Mouse (Mus musculus): ENCODE results near the gene Ano1. TPM values are rescaled to one million over a fixed set of nuclear protein-coding genes. Genes with fewer than 3 reads are reported as not detected.

Ano1 gene
- polyA plus RNA-seq, 2 experiments, result 8.9 to 11.5 TPM

DNA sequence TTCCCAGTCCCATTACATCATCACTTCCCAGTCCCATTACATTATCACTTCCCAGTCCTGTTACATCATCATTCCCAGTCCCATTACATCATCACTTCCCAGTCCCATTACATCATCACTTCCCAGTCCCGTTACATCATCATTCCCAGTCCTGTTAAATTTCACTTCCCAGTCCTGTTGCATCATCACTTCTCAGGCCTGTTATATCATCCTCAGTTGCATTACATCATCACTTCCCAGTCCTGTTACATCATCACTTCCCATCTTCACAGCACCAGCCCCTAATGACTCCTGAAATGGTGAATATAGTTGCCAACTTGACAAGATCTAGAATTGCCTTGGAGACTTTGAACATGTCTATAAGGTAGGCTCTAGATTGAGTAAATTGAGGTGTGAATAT lies 17.1 kb upstream of the Ano1 start:
- no peak for TF ChIP-seq POLR2A (IDR thresholded peaks at IDR 0.05; ENCODE audit: borderline replicate concordance, extremely low read depth, insufficient read depth, insufficient read length)
- no peaks in the 10 kb centered on the region for H3K9me3 ChIP-seq (ENCODE audit: control insufficient read depth, low read length)
- ATAC-seq (ENCODE audit: low FRiP score, low read depth), result no peak
- H3K27ac ChIP-seq (replicated peaks; ENCODE audit: low read depth, low read length), result no peak overlapping the region
- H3K4me1 ChIP-seq (ENCODE audit: control insufficient read depth, insufficient read depth, low read length), result peaks cover 7% of the 10 kb centered on the region; the same call in 1 of the 2 replicates
- no peak overlapping the region for H3K4me3 ChIP-seq (replicated peaks; ENCODE audit: low read length)
- no peak for DNase-seq (ENCODE audit: low spot score)
- no peak overlapping the region for H3K9ac ChIP-seq (ENCODE audit: low read depth, low read length, severe bottlenecking)
- WGBS, result 95% methylated on average over 1 of the region's 1 CpGs
- no peaks in the 10 kb centered on the region for H3K36me3 ChIP-seq (ENCODE audit: control insufficient read depth, insufficient read depth, low read length)
- H3K4me2 ChIP-seq (replicated peaks; ENCODE audit: low read depth, low read length, severe bottlenecking), result no peak overlapping the region
- H3K27me3 ChIP-seq (ENCODE audit: control insufficient read depth, insufficient read depth, low read length), result no peaks in the 10 kb centered on the region

DNA sequence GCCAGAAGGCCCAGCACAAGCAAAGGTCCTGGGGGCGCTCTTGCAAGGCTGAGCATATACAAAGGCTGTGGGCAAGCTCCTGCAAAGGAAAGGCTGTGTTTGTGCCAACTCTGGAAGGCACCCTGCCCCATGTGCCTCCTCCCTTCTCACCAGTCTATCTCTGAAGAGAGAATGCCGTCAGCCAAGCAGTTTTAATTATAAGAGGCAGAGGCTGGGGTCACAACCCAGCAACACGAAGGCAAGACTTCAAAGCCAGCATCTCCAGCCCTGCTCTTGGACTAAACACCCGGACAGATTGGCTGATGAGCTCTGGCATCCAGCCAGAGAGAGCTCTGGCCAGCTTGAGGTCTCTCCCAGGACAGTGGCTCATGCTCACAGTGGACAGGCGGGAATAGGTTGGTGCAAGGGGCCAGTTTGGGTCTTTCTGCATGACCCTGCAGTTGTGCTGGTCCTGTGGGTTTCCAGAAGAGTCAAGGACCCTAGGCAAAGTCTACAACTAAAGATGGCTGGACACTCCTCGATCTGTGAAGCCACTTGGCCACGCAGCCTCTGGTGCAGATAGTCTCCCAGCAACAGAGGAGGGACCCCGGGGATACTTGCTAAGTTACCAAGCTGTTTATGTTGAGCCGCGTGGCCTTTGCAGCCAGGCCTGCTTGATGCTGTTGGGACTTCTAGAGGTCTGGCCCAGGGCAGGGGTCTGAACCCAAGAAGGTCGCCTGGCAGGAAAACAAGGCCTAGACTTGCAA lies 12.9 kb upstream of the Ano1 start:
- H3K9me3 ChIP-seq (ENCODE audit: control insufficient read depth, low read length), result no peaks in the 10 kb centered on the region
- no peak for DNase-seq (ENCODE audit: low spot score)
- 65% methylated on average over 11 of the region's 11 CpGs for whole genome bisulfite sequencing

DNA sequence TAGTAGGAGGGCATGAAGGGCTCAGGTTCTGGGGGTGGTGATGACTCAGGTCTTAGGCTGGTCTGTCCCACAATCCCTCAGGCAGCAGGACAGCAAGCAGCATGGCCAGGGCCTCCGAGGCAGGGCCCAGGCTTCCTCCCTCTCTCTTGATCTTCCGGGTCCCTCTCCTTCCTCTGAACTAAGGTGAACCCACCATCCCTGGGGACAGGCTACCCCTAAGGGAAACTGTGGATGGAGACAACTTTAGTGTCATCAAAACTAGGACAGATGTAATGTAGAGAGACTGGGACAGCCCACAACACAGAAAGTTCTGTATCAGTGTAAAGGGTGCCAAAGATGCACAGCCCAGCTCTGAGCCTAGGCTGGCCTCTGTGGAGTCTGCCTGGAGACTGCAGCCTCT lies 12.2 kb upstream of the Ano1 start:
- H3K27me3 ChIP-seq (ENCODE audit: control insufficient read depth, insufficient read depth, low read length), result no peaks in the 10 kb centered on the region
- H3K4me3 ChIP-seq (replicated peaks; ENCODE audit: low read length), result no peak overlapping the region
- H3K9ac ChIP-seq (ENCODE audit: low read depth, low read length, severe bottlenecking), result no peak overlapping the region
- no peaks in the 10 kb centered on the region for H3K9me3 ChIP-seq (ENCODE audit: control insufficient read depth, low read length)
- ATAC-seq (ENCODE audit: low FRiP score, low read depth), result no peak
- no peak for DNase-seq (ENCODE audit: low spot score)
- H3K4me2 ChIP-seq (replicated peaks; ENCODE audit: low read depth, low read length, severe bottlenecking), result no peak overlapping the region
- no peak overlapping the region for H3K27ac ChIP-seq (replicated peaks; ENCODE audit: low read depth, low read length)
- no peaks in the 10 kb centered on the region for H3K36me3 ChIP-seq (ENCODE audit: control insufficient read depth, insufficient read depth, low read length)
- no peak for TF ChIP-seq POLR2A (IDR thresholded peaks at IDR 0.05; ENCODE audit: borderline replicate concordance, extremely low read depth, insufficient read depth, insufficient read length)
- no peaks in the 10 kb centered on the region for H3K4me1 ChIP-seq (ENCODE audit: control insufficient read depth, insufficient read depth, low read length)
- WGBS, result 85% methylated on average over 2 of the region's 2 CpGs

More for the DNA sequence above, 12.9 kb upstream of the Ano1 start:
- Histone ChIP-seq H3K27ac (replicated peaks; ENCODE audit: low read depth, low read length) (no peak overlapping the region), H3K36me3 (ENCODE audit: control insufficient read depth, insufficient read depth, low read length) (no peaks in the 10 kb centered on the region), H3K27me3 (ENCODE audit: control insufficient read depth, insufficient read depth, low read length) (no peaks in the 10 kb centered on the region), H3K9ac (ENCODE audit: low read depth, low read length, severe bottlenecking) (no peak overlapping the region), H3K4me2 (replicated peaks; ENCODE audit: low read depth, low read length, severe bottlenecking) (no peak overlapping the region), H3K4me1 (ENCODE audit: control insufficient read depth, insufficient read depth, low read length) (0 out of 2 replicates have a peak, but pooled peaks cover under 1% of the 10 kb centered on the region), H3K4me3 (replicated peaks; ENCODE audit: low read length) (no peak overlapping the region)
- ATAC-seq (ENCODE audit: low FRiP score, low read depth), result no peak
- no peak for TF ChIP-seq POLR2A (IDR thresholded peaks at IDR 0.05; ENCODE audit: borderline replicate concordance, extremely low read depth, insufficient read depth, insufficient read length)

DNA sequence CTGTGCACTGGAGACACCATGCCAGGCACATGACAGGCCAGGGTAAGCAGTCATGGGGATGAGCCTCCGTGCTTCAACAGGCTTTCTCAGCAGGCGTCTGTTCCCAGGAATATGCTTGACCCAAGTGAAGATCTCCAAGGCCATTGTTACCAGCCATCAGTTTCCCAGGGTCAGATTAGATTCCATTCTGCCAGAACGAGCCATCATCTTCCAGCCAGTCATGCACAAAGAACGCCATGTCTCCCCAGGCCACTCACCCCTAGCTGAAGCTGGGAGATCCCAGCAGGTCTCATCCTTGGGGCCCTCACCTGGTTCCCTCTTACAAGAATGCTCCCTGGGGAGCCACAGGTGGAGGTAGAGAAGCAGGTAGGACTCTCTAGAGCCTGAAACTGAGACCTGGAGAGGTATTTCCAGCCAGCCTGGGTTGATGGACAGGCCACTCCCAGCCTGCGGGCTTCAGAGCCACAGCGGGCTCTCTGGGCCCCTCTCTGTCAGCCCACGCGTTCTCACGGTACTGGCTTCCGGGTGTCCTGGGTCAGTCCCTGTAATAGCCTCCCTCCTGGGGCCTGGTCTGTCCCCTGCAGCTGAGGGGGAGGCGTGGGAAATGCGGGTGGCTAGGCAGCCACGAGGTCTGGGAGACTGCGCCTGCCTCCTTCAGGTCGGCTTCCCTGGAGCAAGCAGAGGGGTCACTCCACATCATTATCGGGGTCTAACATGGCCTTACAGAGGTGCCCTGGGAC lies 10.9 kb upstream of the Ano1 start:
- Histone ChIP-seq H3K9ac (ENCODE audit: low read depth, low read length, severe bottlenecking) (no peak overlapping the region), H3K4me2 (replicated peaks; ENCODE audit: low read depth, low read length, severe bottlenecking) (no peak overlapping the region), H3K9me3 (ENCODE audit: control insufficient read depth, low read length) (no peaks in the 10 kb centered on the region), H3K4me3 (replicated peaks; ENCODE audit: low read length) (no peak overlapping the region), H3K27me3 (ENCODE audit: control insufficient read depth, insufficient read depth, low read length) (no peaks in the 10 kb centered on the region), H3K27ac (replicated peaks; ENCODE audit: low read depth, low read length) (no peak overlapping the region), H3K36me3 (ENCODE audit: control insufficient read depth, insufficient read depth, low read length) (no peaks in the 10 kb centered on the region), H3K4me1 (ENCODE audit: control insufficient read depth, insufficient read depth, low read length) (no peaks in the 10 kb centered on the region)
- no peak for ATAC-seq (ENCODE audit: low FRiP score, low read depth)
- 62% methylated on average over 16 of the region's 16 CpGs for WGBS
- TF ChIP-seq POLR2A (IDR thresholded peaks at IDR 0.05; ENCODE audit: borderline replicate concordance, extremely low read depth, insufficient read depth, insufficient read length), result no peak
- no peak for DNase-seq (ENCODE audit: low spot score)

DNA sequence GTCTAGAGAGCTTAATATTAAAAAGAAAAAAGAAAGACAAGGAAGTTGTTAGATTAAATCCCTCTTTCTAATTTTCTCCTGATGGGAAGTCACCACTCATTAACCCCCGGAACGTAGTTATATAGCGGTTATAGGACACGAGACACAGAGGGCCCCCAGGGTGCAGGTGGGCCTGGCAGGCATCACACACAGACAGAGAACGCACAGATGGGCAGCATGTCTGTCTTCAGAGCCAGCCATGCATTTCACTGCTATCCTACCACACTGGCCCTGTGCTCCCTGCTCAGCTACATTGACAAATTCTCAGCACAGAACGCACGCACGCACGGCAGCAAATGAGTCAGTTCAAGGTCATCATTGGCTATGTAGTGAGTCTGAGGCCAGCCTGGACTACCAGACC lies 8.5 kb upstream of the Ano1 start:
- ATAC-seq (ENCODE audit: low FRiP score, low read depth) (no peak), DNase-seq (ENCODE audit: low spot score) (no peak)
- WGBS, result 45% methylated on average over 9 of the region's 9 CpGs
- no peak overlapping the region for H3K4me2 ChIP-seq (replicated peaks; ENCODE audit: low read depth, low read length, severe bottlenecking)
- H3K27me3 ChIP-seq (ENCODE audit: control insufficient read depth, insufficient read depth, low read length), result no peaks in the 10 kb centered on the region
- TF ChIP-seq POLR2A (IDR thresholded peaks at IDR 0.05; ENCODE audit: borderline replicate concordance, extremely low read depth, insufficient read depth, insufficient read length), result no peak
- H3K9me3 ChIP-seq (ENCODE audit: control insufficient read depth, low read length), result no peaks in the 10 kb centered on the region
- no peaks in the 10 kb centered on the region for H3K36me3 ChIP-seq (ENCODE audit: control insufficient read depth, insufficient read depth, low read length)
- H3K9ac ChIP-seq (ENCODE audit: low read depth, low read length, severe bottlenecking), result no peak overlapping the region
- H3K4me3 ChIP-seq (replicated peaks; ENCODE audit: low read length), result no peak overlapping the region
- no peaks in the 10 kb centered on the region for H3K4me1 ChIP-seq (ENCODE audit: control insufficient read depth, insufficient read depth, low read length)
- H3K27ac ChIP-seq (replicated peaks; ENCODE audit: low read depth, low read length), result no peak overlapping the region
